Comparison of ENCODE assay signal across 11 mouse cellular contexts in the genomic region with DNA sequence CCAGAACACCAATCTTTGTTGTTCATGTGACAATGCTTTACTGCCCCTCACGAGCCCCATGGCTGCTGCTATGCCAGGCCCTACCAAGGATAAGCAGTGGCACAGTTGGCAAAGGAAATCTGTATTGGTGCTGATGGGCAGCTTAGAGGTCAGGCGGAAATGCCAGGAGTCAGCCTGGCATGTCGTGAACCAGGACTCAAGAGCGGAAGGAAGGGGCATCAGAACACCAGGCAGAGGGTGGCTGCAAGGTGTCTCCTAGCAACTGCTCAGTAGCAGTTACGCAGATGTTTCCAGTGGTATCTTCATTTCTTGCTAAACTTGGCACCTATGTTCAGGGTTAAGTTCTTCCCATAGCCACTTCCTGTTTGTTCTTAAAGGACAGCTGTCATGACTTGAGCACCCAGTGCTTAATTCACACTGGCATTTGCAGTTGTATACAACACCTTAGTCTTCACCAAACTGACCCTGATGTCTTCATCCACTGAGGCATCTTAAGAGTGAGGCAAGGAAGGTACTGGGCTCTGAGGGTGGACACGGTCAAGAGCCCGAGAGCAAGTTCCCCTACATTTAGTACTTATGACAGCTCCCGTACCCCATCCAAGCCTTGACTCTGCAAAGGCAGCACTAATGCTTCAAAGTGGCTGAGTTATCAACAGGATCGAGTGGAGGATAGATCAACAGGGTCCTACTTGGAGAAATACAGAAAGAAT. TPM values are rescaled to one million over a fixed set of nuclear protein-coding genes. Genes with fewer than 3 reads are reported as not detected.
DNase-seq lines count a peak whose midpoint lies in the region; ATAC-seq and TF ChIP-seq lines count a peak whose summit lies in the region.
"Had no signal": no experiment of that assay in that cellular context is flagged by ENCODE, and none has a peak within 500 bp of the region (broad histone marks: within the 10 kb centered on the region; RNA-seq: fewer than 3 reads in every experiment).

No protein-coding gene starts in this region.

- H3K36me3 ChIP-seq in lung, postnatal 0 days (ENCODE audit: insufficient read depth, low read length) = no peaks in the 10 kb centered on the region
- H3K36me3 ChIP-seq: forebrain, embryonic 15.5 days had no signal

- H3K9me3 ChIP-seq in lung, postnatal 0 days (ENCODE audit: low read length) = no peaks in the 10 kb centered on the region
- H3K9me3 ChIP-seq: forebrain, embryonic 15.5 days had no signal

- H3K4me1 ChIP-seq in lung, postnatal 0 days (ENCODE audit: insufficient read depth, low read depth, low read length) = no peaks in the 10 kb centered on the region

- no peak overlapping the region for H3K4me3 ChIP-seq in lung, postnatal 0 days (ENCODE audit: low read depth, low read length)
- H3K4me3 ChIP-seq: forebrain, embryonic 15.5 days had no signal

- H3K9ac ChIP-seq in lung, postnatal 0 days (replicated peaks; ENCODE audit: low read depth) = no peak overlapping the region
- H3K9ac ChIP-seq: forebrain, embryonic 15.5 days had no signal

- TF ChIP-seq CTCF in lung, postnatal 0 days (IDR thresholded peaks at IDR 0.05) = no peak

- H3K4me2 ChIP-seq in lung, postnatal 0 days (replicated peaks; ENCODE audit: low read depth, low read length) = no peak overlapping the region
- H3K4me2 ChIP-seq: forebrain, embryonic 15.5 days had no signal

- TF ChIP-seq EP300 in lung, postnatal 0 days (IDR thresholded peaks at IDR 0.05) = no peak

- DNase-seq in lung, postnatal 0 days (ENCODE audit: low spot score) = peak; percentile 27
- no peak for DNase-seq in lung, postnatal 4 days
- DNase-seq in thymus, postnatal 0 days (ENCODE audit: low spot score) = peak; percentile 91
- DNase-seq in right cerebral cortex, postnatal 4 days = no peak
- no peak for DNase-seq in layer of hippocampus, postnatal 14 days (ENCODE audit: low spot score in 2 of 2)
- no peak for DNase-seq in gastrocnemius, adult 8-10 months (ENCODE audit: low spot score in 2 of 2)

- ATAC-seq in lung, postnatal 0 days = no peak
- ATAC-seq in CD4-positive, CD25-positive, alpha-beta regulatory T cell, adult 4 months = peak; percentile 82
- peak; percentile 86 for ATAC-seq in inflammation-experienced regulatory T-cells, adult 6 months

- WGBS in lung, postnatal 0 days = 84% methylated on average over 9 of the region's 9 CpGs

- H3K27ac ChIP-seq in lung, postnatal 0 days (ENCODE audit: low read length) = no peak overlapping the region
- H3K27ac ChIP-seq: forebrain, embryonic 15.5 days had no signal

- no peaks in the 10 kb centered on the region for H3K27me3 ChIP-seq in lung, postnatal 0 days (replicated peaks; ENCODE audit: insufficient read depth, low read length)
- H3K27me3 ChIP-seq: CH12.LX; forebrain, embryonic 15.5 days; Patski had no signal

RNA-seq across cellular contexts. Expression of a gene that starts 22.6 kb away (rescaled TPM):
- polyA plus RNA-seq in lung, postnatal 0 days (2015; fragmentation: Nextera tagmentation; extraction: Ambion mirVana) = 10.0 and 11.9 TPM in 2 replicates
- polyA plus RNA-seq in CD4-positive, CD25-positive, alpha-beta regulatory T cell, adult 4 months (2017; shearing (Covaris generic)) = 1 to 10 TPM; 3.4 to 4.4 TPM
- polyA plus RNA-seq in inflammation-experienced regulatory T-cells, adult 6 months (2017; shearing (Covaris generic)) = 1 to 10 TPM; 2.4 to 5.2 (median 4.1) TPM
- 9.5 and 13.2 TPM in 2 replicates for polyA plus RNA-seq in thymus, postnatal 0 days (2015; fragmentation: Nextera tagmentation; extraction: Ambion mirVana)
- total RNA-seq in layer of hippocampus, postnatal 14 days (2021) = 10 to 100 TPM in 1 of 2 experiments, 1 to 10 TPM in 1; 9.6 to 10.2 TPM
- total RNA-seq in gastrocnemius, adult 8-10 months (2022) = 1 to 10 TPM; 1.9 to 2.9 (median 2.8) TPM

RNA-seq across cellular contexts. Expression of a gene that starts 24.9 kb away (rescaled TPM):
- polyA plus RNA-seq in lung, postnatal 0 days (2015; fragmentation: Nextera tagmentation; extraction: Ambion mirVana) = 1.2 and 1.4 TPM in 2 replicates
- 1 to 10 TPM; 2.4 to 3.6 TPM for polyA plus RNA-seq in CD4-positive, CD25-positive, alpha-beta regulatory T cell, adult 4 months (2017; shearing (Covaris generic))
- polyA plus RNA-seq in inflammation-experienced regulatory T-cells, adult 6 months (2017; shearing (Covaris generic)) = 1 to 10 TPM; 2.5 to 3.6 (median 2.6) TPM
- 24.0 and 28.8 TPM in 2 replicates for polyA plus RNA-seq in thymus, postnatal 0 days (2015; fragmentation: Nextera tagmentation; extraction: Ambion mirVana)
- total RNA-seq in layer of hippocampus, postnatal 14 days (2021) = 1 to 10 TPM; 1.6 to 3.0 TPM
- total RNA-seq in gastrocnemius, adult 8-10 months (2022) = under 1 TPM; 0.17 to 0.65 (median 0.23) TPM

Comparison
In these comparisons a context has a peak if more than half of its experiments do, and no peak if none do; other contexts are left out.
1. DNase-seq: peak in lung, postnatal 0 days (single experiment) and thymus, postnatal 0 days (single experiment); none in lung, postnatal 4 days (0 of 2), right cerebral cortex, postnatal 4 days (single experiment), layer of hippocampus, postnatal 14 days (0 of 2) and gastrocnemius, adult 8-10 months (0 of 2).